Mouse (Mus musculus): Measurements from ENCODE around the gene Ube2d1.

- TF ChIP-seq POLR2A (IDR thresholded peaks at IDR 0.05; ENCODE audit: insufficient read depth, low read length) (no peak), CTCF (IDR thresholded peaks at IDR 0.05; ENCODE audit: low read depth, low read length) (no peak)
Observed at GRCm38 (mm10) chr10:71267511-71267910, 17.6 kb downstream of the Ube2d1 start.
